Mouse (Mus musculus) thymus, postnatal 0 days (tissue): ENCODE data around the gene Cnpy4. TPM values are rescaled to one million over a fixed set of nuclear protein-coding genes. Genes with fewer than 3 reads are reported as not detected.
A peak's percentile ranks its signal among the peaks of the same experiment; 100 is the strongest.

Experiments used
- DNase-seq: peaks from one replicate; pipeline ENCODE4 v3.0.0-alpha.2; 2015; ENCODE audit warnings: low spot score
- polyA plus RNA-seq: library from polyadenylated mRNA; unstranded; fragments of >200 nt; fragmentation: Nextera tagmentation; extraction: Ambion mirVana; gene quantifications from 2 replicates; pipeline ENCODE4 v1.2.1, GENCODE M21; 2015

The Cnpy4 gene
- polyA plus RNA-seq: 33.2 and 34.2 TPM in 2 replicates

GRCm38 (mm10) chr5:138186950-138187638, at the start of gene Cnpy4, which contains the start of gene Taf6:
TSS of gene Cnpy4 (plus strand) at chr5:138187485.
TSS of gene Taf6 (minus strand) at chr5:138187451.
- peak; percentile 89 for DNase-seq

GRCm38 (mm10) chr5:138137935-138138549, 49.2 kb upstream of the Cnpy4 start:
- DNase-seq: peak; percentile 60

GRCm38 (mm10) chr5:138138585-138138984, 48.7 kb upstream of the Cnpy4 start:
- no peak for DNase-seq

- DNase-seq: no peak
Observed at GRCm38 (mm10) chr5:138154390-138154789, 32.9 kb upstream of the Cnpy4 start.

- peak; percentile 92 for DNase-seq
Observed at GRCm38 (mm10) chr5:138155443-138155976, 31.8 kb upstream of the Cnpy4 start, which contains the start of gene Zfp113. TSS of gene Zfp113 (minus strand) at chr5:138155744.

GRCm38 (mm10) chr5:138160224-138160762, 27.0 kb upstream of the Cnpy4 start:
- DNase-seq: no peak

GRCm38 (mm10) chr5:138160842-138161665, 26.2 kb upstream of the Cnpy4 start, which contains the start of gene Cops6:
TSS of gene Cops6 (plus strand) at chr5:138161071.
- peak; percentile 94 for DNase-seq

- no peak for DNase-seq
Observed at GRCm38 (mm10) chr5:138163046-138163445, 24.2 kb upstream of the Cnpy4 start.

GRCm38 (mm10) chr5:138163610-138164009, 23.7 kb upstream of the Cnpy4 start:
- DNase-seq: no peak

- DNase-seq: no peak
Observed at GRCm38 (mm10) chr5:138165594-138165993, 21.7 kb upstream of the Cnpy4 start.

GRCm38 (mm10) chr5:138170936-138171561, 16.2 kb upstream of the Cnpy4 start:
- peak; percentile 92 for DNase-seq

GRCm38 (mm10) chr5:138171695-138172491, 15.4 kb upstream of the Cnpy4 start, which contains the start of the genes Ap4m1 and Mcm7:
TSS of gene Ap4m1 (plus strand) at chr5:138172002.
TSS of gene Mcm7 (minus strand) at chr5:138172422.
- DNase-seq: peak; percentile 94

- no peak for DNase-seq
Observed at GRCm38 (mm10) chr5:138173217-138173616, 14.1 kb upstream of the Cnpy4 start.

GRCm38 (mm10) chr5:138187661-138188306, 499 bp downstream of the Cnpy4 start:
- peak; percentile 81 for DNase-seq

GRCm38 (mm10) chr5:138193771-138194727, 6.8 kb downstream of the Cnpy4 start, which contains the start of gene Mblac1:
TSS of gene Mblac1 (plus strand) at chr5:138194314.
- peak; percentile 82 for DNase-seq

- DNase-seq: peak; percentile 9
Observed at GRCm38 (mm10) chr5:138194755-138195345, 7.6 kb downstream of the Cnpy4 start.

GRCm38 (mm10) chr5:138195463-138195862, 8.2 kb downstream of the Cnpy4 start:
- DNase-seq: no peak
